Mouse (Mus musculus): ENCODE data around the gene Zfand6.

DNA sequence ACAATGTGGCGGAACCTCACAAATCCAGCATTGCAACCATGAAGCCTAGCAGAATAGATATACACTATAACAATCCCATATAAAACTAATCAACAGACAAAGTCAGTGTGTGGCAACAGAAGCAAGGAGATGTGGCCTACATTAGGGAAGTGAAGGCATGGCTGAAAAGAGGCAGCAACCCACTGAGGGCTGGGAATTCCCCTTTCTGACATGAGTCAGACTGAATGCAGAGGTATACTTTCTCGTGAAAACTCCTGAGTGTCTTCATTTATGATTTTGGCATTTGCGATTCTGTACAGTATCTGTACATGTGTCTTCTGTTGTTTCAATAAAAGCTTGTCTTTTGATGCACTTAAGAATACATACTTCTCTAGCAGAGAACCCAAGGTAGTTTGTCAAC, 98.4 kb downstream of the Zfand6 start:
- TF ChIP-seq POLR2A (IDR thresholded peaks at IDR 0.05; ENCODE audit: extremely low read depth, insufficient read depth, low read length) (no peak), CTCF (IDR thresholded peaks at IDR 0.05; ENCODE audit: low read depth, low read length) (no peak)
